Mouse (Mus musculus): ENCODE results near the gene Pyy.
A peak's percentile ranks its signal among the peaks of the same experiment; 100 is the strongest.

Gene Pyy

GRCm38 (mm10) chr11:102107732-102108131, at the start of gene Pyy:
Pyy (minus strand) TSS chr11:102107832.
- DNase-seq (ENCODE audit: low spot score in 2 of 2), result no peak

DNA sequence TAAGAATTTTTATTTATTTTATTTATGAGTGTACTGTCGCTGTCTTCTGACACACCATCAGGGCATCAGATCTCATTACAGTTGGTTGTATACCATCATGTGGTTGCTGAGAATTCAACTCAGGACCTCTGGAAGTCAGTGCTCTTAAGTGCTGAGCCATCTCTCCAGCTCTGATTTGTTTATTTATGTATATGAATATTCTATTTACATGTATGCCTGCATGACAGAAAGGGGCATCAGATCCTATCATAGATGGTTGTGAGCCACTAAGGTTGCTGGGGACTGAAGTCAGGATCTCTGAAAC, 49.1 kb upstream of the Pyy start:
- DNase-seq (ENCODE audit: low spot score in 2 of 2), result no peak

GRCm38 (mm10) chr11:102156039-102156785, 48.6 kb upstream of the Pyy start, which contains the start of gene Tmem101:
Tmem101 (minus strand) TSS chr11:102156404.
- DNase-seq (ENCODE audit: low spot score in 2 of 2), result peak; percentile 87 to 91

GRCm38 (mm10) chr11:102147213-102147989, 39.8 kb upstream of the Pyy start:
- DNase-seq (ENCODE audit: low spot score in 2 of 2), result no peak

GRCm38 (mm10) chr11:102146531-102146930, 38.9 kb upstream of the Pyy start:
- DNase-seq (ENCODE audit: low spot score in 2 of 2), result peak in 1 of 2 experiments; percentile 65

DNA sequence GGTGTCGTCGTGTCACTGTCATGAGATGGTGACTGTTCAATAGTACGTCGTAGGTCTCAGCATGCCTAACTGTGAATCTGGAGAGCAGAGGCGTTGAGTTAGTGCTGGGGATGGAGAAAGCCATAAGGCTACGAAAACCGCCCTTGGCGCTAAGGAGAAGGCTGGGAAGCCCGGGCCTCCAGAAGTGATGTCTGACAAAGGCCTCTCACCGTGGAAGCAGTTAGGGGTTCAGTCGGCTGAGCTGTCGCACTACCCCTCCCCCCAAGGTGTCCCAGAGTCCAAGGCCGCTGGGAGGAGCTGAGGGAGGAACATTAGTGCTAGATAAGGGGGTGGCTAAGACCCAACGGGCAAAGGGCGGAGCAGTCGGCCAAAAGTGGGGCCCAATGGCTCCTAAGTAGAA, 38.4 kb upstream of the Pyy start:
- peak; percentile 29 to 67 for DNase-seq (ENCODE audit: low spot score in 2 of 2)

DNA sequence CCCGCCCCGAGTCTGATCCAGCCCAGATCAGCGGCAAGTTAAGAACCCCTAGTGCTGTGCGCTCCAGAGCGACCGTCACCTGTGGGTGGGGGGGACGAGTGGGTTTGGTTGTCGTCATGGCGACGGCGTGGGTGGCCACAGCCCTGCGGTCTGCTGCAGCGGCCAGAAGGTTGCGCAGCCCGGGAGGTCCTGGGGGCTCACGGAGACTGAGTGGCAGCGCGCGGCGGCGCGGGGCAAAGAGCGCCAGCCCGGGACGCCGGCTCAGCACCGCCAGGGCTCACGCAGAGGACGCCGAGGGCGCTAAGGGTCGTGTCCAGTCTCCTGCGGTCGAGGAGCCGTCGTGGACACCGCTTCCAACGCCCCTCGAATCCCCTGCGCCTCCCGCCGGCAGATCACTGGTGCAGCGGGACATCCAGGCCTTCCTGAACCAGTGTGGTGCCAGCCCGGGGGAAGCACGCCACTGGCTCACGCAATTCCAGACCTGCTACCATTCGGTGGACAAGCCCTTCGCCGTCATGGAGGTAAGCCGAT, 37.9 kb upstream of the Pyy start, which contains the start of gene Nags:
Gene Nags, plus strand, starts transcription at position 43 of the 531 bp plus-strand sequence.
- DNase-seq (ENCODE audit: low spot score in 2 of 2), result peak; percentile 30 to 65

DNA sequence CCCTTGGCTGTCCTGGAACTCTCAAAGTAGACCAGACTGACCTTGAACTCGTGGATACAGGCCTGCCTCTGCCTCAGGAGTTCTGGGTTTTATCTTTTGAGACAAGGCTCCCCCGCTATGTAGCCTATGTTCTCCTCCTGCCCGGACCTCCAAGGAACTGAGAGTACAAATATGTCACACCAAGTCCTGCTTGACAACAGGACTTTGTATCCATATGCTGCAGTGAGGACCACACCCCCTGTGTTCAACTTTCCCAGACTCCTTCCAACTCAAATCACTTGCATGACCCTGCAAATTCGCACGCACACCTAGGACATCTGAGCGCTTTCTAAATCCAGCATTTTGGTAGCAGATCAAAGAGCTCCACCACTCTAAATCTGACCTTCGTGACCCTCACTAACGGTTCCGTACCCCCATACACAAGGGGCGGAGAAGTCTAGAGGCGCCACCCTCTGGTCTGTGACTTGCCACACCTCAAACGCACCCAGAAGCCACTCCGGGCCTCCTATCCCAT, 37.4 kb upstream of the Pyy start:
- DNase-seq (ENCODE audit: low spot score in 2 of 2), result no peak

DNA sequence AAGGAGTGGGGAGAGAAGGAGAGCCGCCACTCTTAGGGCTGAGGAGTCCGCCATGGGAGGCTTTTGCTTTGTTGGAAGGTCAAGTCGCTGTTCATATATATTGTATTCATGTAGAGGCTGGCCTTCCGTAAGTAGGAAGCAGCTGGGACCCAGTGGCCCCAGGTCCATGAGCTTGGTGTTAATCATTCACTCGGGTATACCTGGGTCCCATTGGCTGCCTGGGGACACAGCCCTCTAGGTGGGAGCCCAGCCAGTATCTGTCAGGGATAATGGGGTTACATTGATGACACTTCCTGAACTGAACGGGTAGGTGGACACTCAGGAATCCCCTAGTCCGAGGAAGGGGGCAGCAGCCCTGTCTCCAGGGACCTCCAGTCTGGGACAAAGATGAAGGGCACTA, 34.7 kb upstream of the Pyy start:
- DNase-seq (ENCODE audit: low spot score in 2 of 2), result no peak

- peak; percentile 61 to 85 for DNase-seq (ENCODE audit: low spot score in 2 of 2)
These were observed 32.9 kb upstream of the Pyy start for GRCm38 (mm10) chr11:102140508-102140907.

- peak; percentile 56 to 84 for DNase-seq (ENCODE audit: low spot score in 2 of 2)
These were observed 30.8 kb upstream of the Pyy start for GRCm38 (mm10) chr11:102138447-102138740.

DNA sequence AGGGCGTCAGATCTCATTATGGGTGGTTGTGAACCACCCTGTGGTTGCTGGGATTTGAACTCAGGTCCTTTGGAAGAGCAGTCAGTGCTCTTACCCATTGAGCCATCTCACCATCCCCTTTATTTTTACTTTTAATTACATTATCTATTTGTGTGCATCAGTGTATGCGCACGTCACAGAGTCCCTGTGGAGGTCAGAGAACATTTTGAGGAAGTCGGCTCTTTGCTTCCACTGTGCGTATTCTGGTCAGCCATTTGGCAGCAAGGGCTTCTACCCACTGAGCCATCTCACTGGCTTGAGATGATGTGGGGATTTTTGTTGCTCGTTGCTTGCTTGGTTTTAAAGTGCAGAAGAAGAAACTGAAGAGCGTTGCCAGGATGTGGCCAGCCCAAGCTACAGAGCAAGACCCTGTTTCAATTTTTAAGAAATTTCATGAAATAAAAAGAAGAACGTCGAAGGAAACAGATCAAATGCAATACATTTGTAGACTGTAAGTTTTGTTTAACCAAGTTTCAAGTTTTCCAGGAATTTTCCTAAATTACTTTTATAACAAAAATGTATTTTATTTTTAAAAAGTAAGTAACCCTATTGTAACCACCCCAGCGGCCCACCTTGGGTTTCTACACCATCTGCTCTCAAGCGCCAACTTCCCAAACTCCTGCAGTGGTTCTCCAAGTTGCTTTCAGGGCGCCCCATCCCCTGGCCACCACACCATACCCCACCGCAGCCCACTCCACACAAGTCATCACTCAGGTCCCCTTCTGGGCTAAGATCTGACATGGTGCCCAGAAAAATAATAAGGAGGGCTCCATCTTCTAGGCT, 30.2 kb upstream of the Pyy start:
- no peak for DNase-seq (ENCODE audit: low spot score in 2 of 2)

DNA sequence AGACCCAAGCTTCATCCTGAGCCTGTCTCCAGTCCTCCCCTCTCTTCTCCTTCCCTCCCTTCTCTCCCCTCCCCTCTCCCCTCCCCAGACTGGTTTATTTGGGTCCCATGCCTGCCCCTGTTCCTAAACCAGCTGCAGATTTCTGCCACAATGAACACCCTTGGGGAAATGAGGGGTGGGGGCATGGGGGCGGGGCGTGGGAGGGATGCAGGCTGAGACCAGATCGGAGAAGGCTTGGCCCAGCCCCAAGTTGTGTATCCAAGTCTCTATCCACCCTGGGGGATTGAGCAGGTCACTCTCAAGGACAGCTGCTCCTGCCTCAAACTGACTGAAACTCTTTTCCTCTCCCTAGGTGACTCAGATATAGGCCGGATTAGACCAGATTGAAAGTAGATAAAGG, 26.9 kb upstream of the Pyy start:
- no peak for DNase-seq (ENCODE audit: low spot score in 2 of 2)

- no peak for DNase-seq (ENCODE audit: low spot score in 2 of 2)
These were observed 9.8 kb upstream of the Pyy start for GRCm38 (mm10) chr11:102117386-102117785.

- no peak for DNase-seq (ENCODE audit: low spot score in 2 of 2)
These were observed 8.6 kb upstream of the Pyy start for GRCm38 (mm10) chr11:102116241-102116640.

- DNase-seq (ENCODE audit: low spot score in 2 of 2), result no peak
These were observed 3.9 kb upstream of the Pyy start for GRCm38 (mm10) chr11:102111576-102111975.

DNA sequence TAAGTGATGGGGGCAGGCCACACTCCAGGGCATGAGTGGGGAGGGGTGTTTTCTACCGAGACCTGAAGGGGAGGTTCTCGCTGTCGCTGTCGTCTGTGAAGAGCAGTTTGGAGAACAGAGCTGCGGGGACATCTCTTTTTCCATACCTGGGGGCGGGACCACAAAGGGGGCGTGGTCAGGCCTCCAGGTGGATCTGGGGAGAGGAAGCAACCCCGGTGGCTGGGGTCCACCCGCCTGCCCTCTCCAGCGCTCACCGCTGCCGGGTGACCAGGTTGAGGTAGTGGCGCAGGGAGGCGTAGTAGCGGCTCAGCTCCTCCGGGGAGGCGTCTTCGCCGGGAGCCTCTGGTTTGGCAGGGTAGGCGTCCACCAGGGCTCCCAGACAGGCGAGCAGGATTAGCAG, 721 bp downstream of the Pyy start:
- no peak for DNase-seq (ENCODE audit: low spot score in 2 of 2)

DNA sequence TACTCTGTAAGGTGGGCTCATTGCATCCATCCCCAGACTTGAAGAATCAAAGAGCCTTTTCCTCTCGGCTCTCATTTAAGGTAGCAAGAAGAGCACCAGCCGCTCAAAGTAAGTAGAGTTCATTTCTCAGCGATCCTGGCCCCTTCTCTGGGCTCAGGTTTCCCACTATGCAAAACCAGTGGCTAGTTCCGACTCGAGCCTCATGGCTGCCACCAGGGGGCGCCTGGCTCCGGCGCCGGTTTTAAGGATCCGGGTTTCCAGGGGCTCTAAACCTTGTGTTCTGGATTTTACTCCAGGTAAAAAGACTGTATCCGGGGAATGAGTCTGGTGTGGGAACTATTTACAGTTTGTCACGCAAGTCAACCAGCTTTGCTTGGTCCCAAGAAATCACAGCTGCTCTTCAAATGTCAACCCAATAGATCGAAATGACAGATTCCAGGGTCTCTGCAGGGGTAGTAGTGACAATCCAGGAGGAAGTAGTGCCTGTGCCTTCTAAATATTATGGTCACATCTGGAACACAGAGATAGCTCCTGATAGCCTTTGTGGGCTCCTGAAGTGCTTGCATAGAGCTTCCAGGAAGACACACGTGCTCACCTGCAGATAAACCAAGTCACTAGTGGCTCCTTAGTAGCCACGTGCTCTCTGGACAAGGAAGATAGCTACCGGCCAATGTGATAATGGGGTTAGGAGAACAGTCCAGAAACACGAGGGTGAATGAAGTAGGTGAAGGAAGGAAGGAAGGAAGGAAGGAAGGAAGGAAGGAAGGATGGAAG, 5.0 kb downstream of the Pyy start:
- DNase-seq (ENCODE audit: low spot score in 2 of 2), result peak; percentile 57 to 87

DNA sequence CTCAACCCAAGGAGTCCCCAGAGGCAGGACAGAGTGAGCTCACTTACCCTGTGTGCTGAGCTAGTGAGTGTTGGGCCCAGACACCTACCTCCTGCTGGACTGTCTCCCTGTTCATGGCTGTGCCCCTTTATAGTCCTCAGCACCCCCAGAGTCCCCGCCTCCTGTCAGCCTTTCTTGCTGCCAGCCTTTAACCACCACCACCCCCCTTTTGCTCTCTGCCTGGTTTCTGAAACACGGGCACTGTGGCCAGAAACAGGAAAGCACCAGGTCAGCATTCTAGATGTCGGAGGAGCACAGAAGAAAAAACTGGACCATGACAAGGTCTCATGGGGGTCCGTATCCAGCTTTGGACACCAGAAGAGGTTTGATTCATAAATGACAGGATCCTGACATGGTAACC, 6.4 kb downstream of the Pyy start, which contains the start of gene Ppy:
Gene Ppy, minus strand, starts transcription at position 101 of the 400 bp plus-strand sequence.
- no peak for DNase-seq (ENCODE audit: low spot score in 2 of 2)

DNA sequence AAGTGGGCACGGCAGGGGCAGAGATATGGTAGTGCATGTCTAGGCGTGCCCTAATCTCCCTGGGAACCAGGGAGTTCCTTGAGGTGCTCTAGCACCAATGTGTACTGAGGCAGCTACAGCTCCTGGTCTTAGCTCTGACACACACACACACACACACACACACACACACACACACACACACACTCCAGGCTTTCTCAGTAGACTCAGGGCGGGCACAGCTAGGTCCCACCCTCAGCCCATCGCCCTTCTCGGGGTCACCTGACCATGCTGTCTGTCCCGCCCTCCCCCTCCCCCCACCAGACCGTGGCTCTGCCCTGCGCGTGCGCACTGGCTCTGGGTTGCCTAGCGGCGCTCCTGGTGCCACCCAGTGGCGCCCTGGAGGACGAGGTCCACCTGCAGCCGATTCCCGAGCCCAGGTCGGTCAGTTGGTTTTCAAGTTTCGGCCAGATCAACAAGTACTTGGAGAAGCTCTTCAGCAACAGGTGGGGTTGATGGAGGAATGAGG, 10.7 kb downstream of the Pyy start:
- peak; percentile 80 to 91 for DNase-seq (ENCODE audit: low spot score in 2 of 2)

DNA sequence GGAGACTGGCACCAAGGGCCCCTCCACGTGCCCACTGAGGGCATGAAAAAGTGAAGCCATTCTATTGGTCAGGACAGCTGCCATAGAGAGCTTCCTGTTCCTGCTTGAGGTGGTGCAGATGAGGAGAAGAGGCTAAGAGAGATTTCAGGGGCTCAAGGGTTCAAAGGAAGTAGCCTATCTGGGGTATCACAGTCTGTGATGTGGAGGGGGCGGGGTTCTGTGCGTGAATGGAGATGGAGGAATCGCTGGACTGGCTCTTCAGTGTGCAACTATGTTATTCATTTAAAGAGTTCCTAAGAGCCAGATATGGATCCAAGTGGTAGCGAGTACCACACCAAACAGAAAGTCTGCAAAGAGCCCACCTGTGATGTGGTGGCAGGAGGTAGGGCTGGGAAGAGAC, 11.2 kb downstream of the Pyy start:
- DNase-seq (ENCODE audit: low spot score in 2 of 2), result peak in 1 of 2 experiments; percentile 27

Data from spleen, postnatal 4 days (tissue).